Mouse (Mus musculus) embryonic facial prominence, embryonic 13.5 days (tissue): ENCODE measurements around the gene Hmgn1. TPM values are rescaled to one million over a fixed set of nuclear protein-coding genes. Genes with fewer than 3 reads are reported as not detected.
"Not testable (repeated sequence)": the region's sequence is repeated elsewhere in the genome, so short reads cannot be mapped to it uniquely, and the experiment has no call there.

Source experiments
- ATAC-seq: fragments of 200-750 bp; cut with Nextera tagmentation; 2 replicates; pipeline ENCODE4 v1.8.0; 2017; ENCODE audit warnings: low read depth; ENCODE audit not compliant: insufficient number of reproducible peaks, insufficient read depth, low FRiP score, low TSS enrichment
- H3K27ac ChIP-seq: fragments of 300-500 bp; sonication (generic); 2 replicates; pipeline ENCODE4 v1.5.1; 2015; ENCODE audit warnings: moderate library complexity, mild to moderate bottlenecking, inconsistent platforms
- H3K27me3 ChIP-seq: fragments of 300-500 bp; sonication (generic); 2 replicates; pipeline ENCODE4 v1.6.1; 2015; ENCODE audit warnings: mild to moderate bottlenecking, inconsistent platforms
- H3K36me3 ChIP-seq: fragments of 300-500 bp; sonication (generic); 2 replicates; pipeline ENCODE4 v1.6.1; 2015; ENCODE audit warnings: mild to moderate bottlenecking, inconsistent platforms
- H3K4me1 ChIP-seq: fragments of 300-500 bp; sonication (generic); 2 replicates; pipeline ENCODE4 v1.6.1; 2015; ENCODE audit warnings: inconsistent platforms
- H3K4me2 ChIP-seq: fragments of 300-500 bp; sonication (generic); 2 replicates; pipeline ENCODE4 v1.6.1; 2015; ENCODE audit warnings: moderate library complexity, mild to moderate bottlenecking, inconsistent platforms
- H3K4me3 ChIP-seq: fragments of 300-500 bp; sonication (generic); 2 replicates; pipeline ENCODE4 v1.5.1; 2015; ENCODE audit warnings: mild to moderate bottlenecking, inconsistent platforms
- H3K9ac ChIP-seq: fragments of 300-500 bp; sonication (generic); 2 replicates; pipeline ENCODE4 v1.6.1; 2015; ENCODE audit warnings: mild to moderate bottlenecking, inconsistent platforms
- H3K9me3 ChIP-seq: fragments of 300-500 bp; sonication (generic); 2 replicates; pipeline ENCODE4 v1.6.1; 2016; ENCODE audit warnings: inconsistent platforms
- WGBS: fragments of 180-500 bp; shearing (Covaris S2); methylation state at CpG from one replicate; pipeline ENCODE4 v1.1.7; 2015; ENCODE audit warnings: mixed read lengths; 5-methylcytosine and 5-hydroxymethylcytosine counted together
- polyA plus RNA-seq: library from polyadenylated mRNA; unstranded; fragments of >200 nt; fragmentation: Nextera tagmentation; extraction: Ambion mirVana; gene quantifications from 2 replicates; pipeline ENCODE4 v1.2.1, GENCODE M21; 2015

Hmgn1 gene
- polyA plus RNA-seq, 1 experiment from 2014 or later = 768 TPM

- ATAC-seq = no peak
- Histone ChIP-seq H3K27me3 (no peaks in the 10 kb centered on the region), H3K4me3 (no peak overlapping the region), H3K4me2 (no peak overlapping the region), H3K4me1 (peaks cover 21% of the 10 kb centered on the region), H3K9me3 (no peaks in the 10 kb centered on the region), H3K36me3 (peaks cover 24% of the 10 kb centered on the region), H3K27ac (0 out of 2 replicates have a peak overlapping the region, but pooled peaks have one; percentile 39), H3K9ac (no peak overlapping the region)
- 82% methylated on average over 8 of the region's 8 CpGs for WGBS
Observed at GRCm38 (mm10) chr16:96156019-96156418, 28.5 kb upstream of the Hmgn1 start.

- no peak for ATAC-seq
- H3K27ac ChIP-seq = no peak overlapping the region
- H3K4me1 ChIP-seq = peaks cover 15% of the 10 kb centered on the region
- H3K4me3 ChIP-seq = no peak overlapping the region
- no peaks in the 10 kb centered on the region for H3K27me3 ChIP-seq
- H3K9me3 ChIP-seq = no peaks in the 10 kb centered on the region
- H3K36me3 ChIP-seq = peaks cover 24% of the 10 kb centered on the region
- no peak overlapping the region for H3K9ac ChIP-seq
- WGBS = 87% methylated on average over 2 of the region's 2 CpGs
- H3K4me2 ChIP-seq = no peak overlapping the region
Observed at GRCm38 (mm10) chr16:96154476-96154875, 26.9 kb upstream of the Hmgn1 start.

GRCm38 (mm10) chr16:96151551-96151950, 24.0 kb upstream of the Hmgn1 start:
- Histone ChIP-seq H3K27me3 (no peaks in the 10 kb centered on the region), H3K4me1 (peaks cover 21% of the 10 kb centered on the region), H3K27ac (no peak overlapping the region), H3K4me3 (no peak overlapping the region), H3K9ac (no peak overlapping the region), H3K9me3 (no peaks in the 10 kb centered on the region), H3K4me2 (no peak overlapping the region), H3K36me3 (peaks cover 24% of the 10 kb centered on the region)
- no peak for ATAC-seq
- 23% methylated on average over 9 of the region's 9 CpGs for WGBS

- H3K4me3 ChIP-seq = no peak overlapping the region
- H3K4me1 ChIP-seq = peaks cover 27% of the 10 kb centered on the region
- WGBS = 71% methylated on average over 4 of the region's 4 CpGs
- no peak for ATAC-seq
- H3K4me2 ChIP-seq = no peak overlapping the region
- no peak overlapping the region for H3K9ac ChIP-seq
- no peak overlapping the region for H3K27ac ChIP-seq
- H3K27me3 ChIP-seq = no peaks in the 10 kb centered on the region
- peaks cover 24% of the 10 kb centered on the region for H3K36me3 ChIP-seq
- H3K9me3 ChIP-seq = no peaks in the 10 kb centered on the region
Observed at GRCm38 (mm10) chr16:96150995-96151394, 23.5 kb upstream of the Hmgn1 start.

- WGBS = 59% methylated on average over 9 of the region's 9 CpGs
- H3K27ac ChIP-seq = peak overlapping the region; percentile 34
- no peaks in the 10 kb centered on the region for H3K9me3 ChIP-seq
Observed at GRCm38 (mm10) chr16:96149311-96149710, 21.8 kb upstream of the Hmgn1 start.

GRCm38 (mm10) chr16:96148834-96149233, 21.3 kb upstream of the Hmgn1 start:
- H3K4me2 ChIP-seq = no peak overlapping the region
- 72% methylated on average over 6 of the region's 6 CpGs for WGBS
- no peak for ATAC-seq
- H3K36me3 ChIP-seq = peaks cover 9% of the 10 kb centered on the region
- no peaks in the 10 kb centered on the region for H3K9me3 ChIP-seq
- peak overlapping the region; percentile 34 for H3K27ac ChIP-seq
- H3K4me1 ChIP-seq = peaks cover 28% of the 10 kb centered on the region
- H3K27me3 ChIP-seq = no peaks in the 10 kb centered on the region
- H3K4me3 ChIP-seq = no peak overlapping the region
- H3K9ac ChIP-seq = 0 out of 2 replicates have a peak overlapping the region, but pooled peaks have one; percentile 8

More at GRCm38 (mm10) chr16:96149311-96149710, 21.8 kb upstream of the Hmgn1 start:
- Histone ChIP-seq H3K4me2 (no peak overlapping the region), H3K36me3 (peaks cover 13% of the 10 kb centered on the region), H3K4me3 (no peak overlapping the region), H3K9ac (0 out of 2 replicates have a peak overlapping the region, but pooled peaks have one; percentile 8), H3K4me1 (peaks cover 28% of the 10 kb centered on the region), H3K27me3 (no peaks in the 10 kb centered on the region)
- no peak for ATAC-seq

- H3K9ac ChIP-seq = peak overlapping the region; percentile 78
- ATAC-seq = no peak
- peaks cover 28% of the 10 kb centered on the region for H3K4me1 ChIP-seq
- peak overlapping the region; percentile 85 for H3K4me3 ChIP-seq
- no peaks in the 10 kb centered on the region for H3K27me3 ChIP-seq
- no peaks in the 10 kb centered on the region for H3K36me3 ChIP-seq
- H3K27ac ChIP-seq = peak overlapping the region; percentile 55
- peaks cover 4% of the 10 kb centered on the region for H3K9me3 ChIP-seq
- H3K4me2 ChIP-seq = peak overlapping the region; percentile 80
- WGBS = 1% methylated on average over 5 of the region's 5 CpGs
Observed at GRCm38 (mm10) chr16:96145814-96146213, 18.3 kb upstream of the Hmgn1 start.

- H3K27ac ChIP-seq = peak within 1 kb of the TSS; percentile 55
- peak within 1 kb of the TSS; percentile 80 for H3K4me2 ChIP-seq
- peak within 1 kb of the TSS; percentile 78 for H3K9ac ChIP-seq
- under 1% methylated on average over 68 of the region's 68 CpGs for WGBS
- H3K36me3 ChIP-seq = no peaks in the 10 kb centered on the region
- H3K4me1 ChIP-seq = peaks cover 28% of the 10 kb centered on the region
- peak; percentile 95 for ATAC-seq
- peaks cover 4% of the 10 kb centered on the region for H3K9me3 ChIP-seq
- H3K27me3 ChIP-seq = no peaks in the 10 kb centered on the region
- peak within 1 kb of the TSS; percentile 85 for H3K4me3 ChIP-seq
Observed at GRCm38 (mm10) chr16:96145110-96145800, 17.7 kb upstream of the Hmgn1 start, which contains the start of gene Wrb. Gene Wrb, plus strand, starts transcription at chr16:96145407.

GRCm38 (mm10) chr16:96144748-96145109, 17.2 kb upstream of the Hmgn1 start:
- H3K36me3 ChIP-seq, H3K27ac ChIP-seq, ATAC-seq, H3K9ac ChIP-seq, H3K27me3 ChIP-seq, H3K9me3 ChIP-seq: not testable (repeated sequence)
- Histone ChIP-seq H3K4me1 (peaks cover 28% of the 10 kb centered on the region), H3K4me2 (peak overlapping the region; percentile 80), H3K4me3 (peak overlapping the region; percentile 85)
- 25% methylated on average over 6 of the region's 6 CpGs for whole genome bisulfite sequencing

- 2% methylated on average over 9 of the region's 9 CpGs for WGBS
- Histone ChIP-seq H3K36me3 (peaks cover 33% of the 10 kb centered on the region), H3K9ac (peak overlapping the region; percentile 98), H3K4me1 (peaks cover 33% of the 10 kb centered on the region), H3K4me2 (peak overlapping the region; percentile 84), H3K27ac (peak overlapping the region; percentile 97), H3K27me3 (no peaks in the 10 kb centered on the region), H3K9me3 (no peaks in the 10 kb centered on the region), H3K4me3 (peak overlapping the region; percentile 90)
- ATAC-seq = no peak
Observed at GRCm38 (mm10) chr16:96128466-96128865, 937 bp upstream of the Hmgn1 start.

- Histone ChIP-seq H3K27ac (peak overlapping the region; percentile 97), H3K36me3 (peaks cover 45% of the 10 kb centered on the region), H3K4me2 (peak overlapping the region; percentile 84), H3K4me3 (peak overlapping the region; percentile 90), H3K9me3 (no peaks in the 10 kb centered on the region), H3K27me3 (no peaks in the 10 kb centered on the region), H3K9ac (peak overlapping the region; percentile 98), H3K4me1 (peaks cover 33% of the 10 kb centered on the region)
- peak; percentile 57 for ATAC-seq
- under 1% methylated on average over 52 of the region's 52 CpGs for WGBS
Observed at GRCm38 (mm10) chr16:96127288-96127656, 257 bp downstream of the Hmgn1 start.

GRCm38 (mm10) chr16:96126684-96127171, 801 bp downstream of the Hmgn1 start:
- peak overlapping the region; percentile 84 for H3K4me2 ChIP-seq
- H3K9me3 ChIP-seq = no peaks in the 10 kb centered on the region
- peak overlapping the region; percentile 90 for H3K4me3 ChIP-seq
- no peaks in the 10 kb centered on the region for H3K27me3 ChIP-seq
- no peak for ATAC-seq
- H3K9ac ChIP-seq = peak overlapping the region; percentile 98
- peaks cover 46% of the 10 kb centered on the region for H3K36me3 ChIP-seq
- peaks cover 33% of the 10 kb centered on the region for H3K4me1 ChIP-seq
- 3% methylated on average over 19 of the region's 19 CpGs for WGBS
- H3K27ac ChIP-seq = peak overlapping the region; percentile 97
